Comparison of ENCODE assay signal across 12 mouse cellular contexts in the genomic region with DNA sequence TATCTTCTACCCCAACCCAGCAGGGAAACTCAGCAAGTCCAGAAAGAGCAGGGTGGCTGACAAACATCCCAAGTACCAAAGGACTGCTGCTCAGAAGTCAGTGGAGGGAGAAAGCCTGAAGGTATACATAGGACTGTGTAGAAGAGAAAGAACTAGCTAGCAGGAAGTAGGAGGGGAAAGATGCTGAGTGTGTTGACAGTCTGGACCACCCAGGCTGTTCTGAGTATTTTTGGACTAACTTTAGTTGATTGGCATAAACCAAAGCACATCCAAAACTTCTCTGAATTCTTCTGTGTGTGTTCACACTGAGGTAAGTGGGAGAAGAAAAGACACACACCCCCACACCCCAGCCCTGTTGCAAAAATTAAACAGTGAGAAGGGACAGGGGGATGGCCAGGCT.
"Had no signal": no experiment of that assay in that cellular context is flagged by ENCODE, and none has a peak within 500 bp of the region (broad histone marks: within the 10 kb centered on the region; RNA-seq: fewer than 3 reads in every experiment).

No protein-coding gene starts in this region.

- DNase-seq: kidney, adult 11 months; kidney, postnatal 36 days; layer of hippocampus, adult 9-11 months; layer of hippocampus, postnatal 36 days; liver, embryonic 13.5 days; liver, postnatal 0 days; right cerebral cortex, adult 18-20 months; right cerebral cortex, postnatal 25 days; thymus, postnatal 36 days had no signal

- H3K36me3 ChIP-seq: limb, embryonic 15.5 days; liver, embryonic 13.5 days; midbrain, embryonic 13.5 days had no signal

- H3K9ac ChIP-seq: limb, embryonic 15.5 days; liver, embryonic 13.5 days; liver, postnatal 0 days; midbrain, embryonic 13.5 days had no signal

- H3K9me3 ChIP-seq: limb, embryonic 15.5 days; liver, embryonic 13.5 days; midbrain, embryonic 13.5 days had no signal

- H3K4me3 ChIP-seq: limb, embryonic 15.5 days; liver, embryonic 13.5 days; midbrain, embryonic 13.5 days had no signal

- H3K4me1 ChIP-seq: liver, embryonic 13.5 days had no signal

- H3K4me2 ChIP-seq: limb, embryonic 15.5 days; liver, embryonic 13.5 days; midbrain, embryonic 13.5 days had no signal

- H3K27me3 ChIP-seq: limb, embryonic 15.5 days; liver, embryonic 13.5 days; midbrain, embryonic 13.5 days had no signal

- H3K27ac ChIP-seq: hindbrain, postnatal 0 days; limb, embryonic 15.5 days; liver, embryonic 13.5 days; midbrain, embryonic 13.5 days had no signal

- ATAC-seq: hindbrain, postnatal 0 days; liver, postnatal 0 days; midbrain, embryonic 13.5 days had no signal
